Comparison of ENCODE assay signal across 15 mouse cellular contexts in genomic region chr10:8233148-8233901, GRCm38 (mm10).
DNase-seq lines count a peak whose midpoint lies in the region; ATAC-seq lines count a peak whose summit lies in the region.
"Had no signal": no experiment of that assay in that cellular context is flagged by ENCODE, and none has a peak within 500 bp of the region (broad histone marks: within the 10 kb centered on the region; RNA-seq: fewer than 3 reads in every experiment).

No protein-coding gene starts in this region.

- no peak overlapping the region for H3K4me2 ChIP-seq in limb, embryonic 13.5 days (replicated peaks)
- H3K4me2 ChIP-seq: limb, embryonic 12.5 days; neural tube, embryonic 13.5 days had no signal

- peak; percentile 20 for DNase-seq in cerebellum, adult 8-10 months
- DNase-seq in limb, embryonic 10.5 days (ENCODE audit: low spot score): no peak
- DNase-seq in cerebellum, postnatal 14 days: peak; percentile 19 to 42
- peak; percentile 24 for DNase-seq in lung, postnatal 36 days
- DNase-seq in right cerebral cortex, postnatal 14 days: no peak
- no peak for DNase-seq in layer of hippocampus, postnatal 36 days
- DNase-seq: adrenal gland, adult 2 months; kidney, postnatal 4 days; spleen, adult 18-20 months had no signal

- no peak overlapping the region for H3K27ac ChIP-seq in limb, embryonic 13.5 days
- no peak overlapping the region for H3K27ac ChIP-seq in limb, embryonic 10.5 days
- H3K27ac ChIP-seq: hindbrain, embryonic 10.5 days; limb, embryonic 12.5 days; neural tube, embryonic 13.5 days had no signal

- H3K4me1 ChIP-seq in limb, embryonic 13.5 days: peaks cover 15% of the 10 kb centered on the region
- peaks cover 3% of the 10 kb centered on the region; the same call in 1 of the 2 replicates for H3K4me1 ChIP-seq in limb, embryonic 10.5 days
- H3K4me1 ChIP-seq: hindbrain, embryonic 10.5 days; neural tube, embryonic 13.5 days had no signal

- ATAC-seq in cerebellum, adult (ENCODE audit: insufficient number of reproducible peaks, low FRiP score, low TSS enrichment): no peak
- peak; percentile 24; the same call in 1 of the 2 replicates for ATAC-seq in limb, embryonic 13.5 days (ENCODE audit: low FRiP score, low read depth)

- H3K36me3 ChIP-seq in limb, embryonic 13.5 days: no peaks in the 10 kb centered on the region
- no peaks in the 10 kb centered on the region for H3K36me3 ChIP-seq in limb, embryonic 10.5 days
- H3K36me3 ChIP-seq: hindbrain, embryonic 10.5 days; limb, embryonic 12.5 days; neural tube, embryonic 13.5 days had no signal

- H3K9me3 ChIP-seq in limb, embryonic 13.5 days: no peaks in the 10 kb centered on the region
- no peaks in the 10 kb centered on the region for H3K9me3 ChIP-seq in limb, embryonic 10.5 days (replicated peaks)
- H3K9me3 ChIP-seq: neural tube, embryonic 13.5 days had no signal

- no peak overlapping the region for H3K9ac ChIP-seq in limb, embryonic 13.5 days
- H3K9ac ChIP-seq: limb, embryonic 12.5 days; neural tube, embryonic 13.5 days had no signal

- 76% methylated on average over 8 of the region's 8 CpGs for WGBS in limb, embryonic 13.5 days
- 89% methylated on average over 8 of the region's 8 CpGs for WGBS in limb, embryonic 10.5 days

- no peak overlapping the region for H3K4me3 ChIP-seq in limb, embryonic 13.5 days
- no peak overlapping the region for H3K4me3 ChIP-seq in limb, embryonic 10.5 days
- H3K4me3 ChIP-seq: erythroblast, embryonic 14.5 days; hindbrain, embryonic 10.5 days; limb, embryonic 12.5 days; neural tube, embryonic 13.5 days had no signal

- no peaks in the 10 kb centered on the region for H3K27me3 ChIP-seq in limb, embryonic 13.5 days
- peaks cover 41% of the 10 kb centered on the region for H3K27me3 ChIP-seq in limb, embryonic 10.5 days (ENCODE audit: low read depth, poor library complexity, severe bottlenecking)
- H3K27me3 ChIP-seq: limb, embryonic 12.5 days; neural tube, embryonic 13.5 days had no signal

Comparison
In these comparisons a context has a peak if more than half of its experiments do, and no peak if none do; other contexts are left out.
1. DNase-seq: peak in cerebellum, adult 8-10 months (single experiment), cerebellum, postnatal 14 days (2 of 2) and lung, postnatal 36 days (single experiment); none in limb, embryonic 10.5 days (single experiment), right cerebral cortex, postnatal 14 days (single experiment) and layer of hippocampus, postnatal 36 days (0 of 2).